Mouse (Mus musculus) hindbrain, embryonic 12.5 days (tissue): ENCODE measurements around the gene Ackr1. TPM values are rescaled to one million over a fixed set of nuclear protein-coding genes. Genes with fewer than 3 reads are reported as not detected.
"Not testable (repeated sequence)": the region's sequence is repeated elsewhere in the genome, so short reads cannot be mapped to it uniquely, and the experiment has no call there.

Experiments used
- ATAC-seq: fragments of 200-750 bp; cut with Nextera tagmentation; 2 replicates; pipeline ENCODE4 v1.8.0; 2017; ENCODE audit warnings: moderate TSS enrichment; ENCODE audit not compliant: low FRiP score
- H3K27ac ChIP-seq: fragments of 300-500 bp; sonication (generic); 2 replicates; pipeline ENCODE4 v1.5.1; 2016; ENCODE audit warnings: mild to moderate bottlenecking
- H3K27me3 ChIP-seq: fragments of 300-500 bp; sonication (generic); 2 replicates; pipeline ENCODE4 v1.6.1; 2016; ENCODE audit warnings: mild to moderate bottlenecking
- H3K36me3 ChIP-seq: fragments of 300-500 bp; sonication (generic); 2 replicates; pipeline ENCODE4 v1.6.1; 2016; ENCODE audit warnings: mild to moderate bottlenecking
- H3K4me1 ChIP-seq: fragments of 300-500 bp; sonication (generic); 2 replicates; pipeline ENCODE4 v1.6.1; 2016
- H3K4me2 ChIP-seq: fragments of 300-500 bp; sonication (generic); replicated peaks from 2 replicates; pipeline ENCODE4 v1.6.1; 2016; ENCODE audit warnings: mild to moderate bottlenecking
- H3K4me3 ChIP-seq: fragments of 300-500 bp; sonication (generic); 2 replicates; pipeline ENCODE4 v1.5.1; 2016; ENCODE audit warnings: mild to moderate bottlenecking
- H3K9ac ChIP-seq: fragments of 300-500 bp; sonication (generic); 2 replicates; pipeline ENCODE4 v1.6.1; 2016; ENCODE audit warnings: mild to moderate bottlenecking, moderate library complexity
- H3K9me3 ChIP-seq: fragments of 300-500 bp; sonication (generic); replicated peaks from 2 replicates; pipeline ENCODE4 v1.6.1; 2016; ENCODE audit warnings: mild to moderate bottlenecking
- WGBS: fragments of 180-500 bp; shearing (Covaris S2); methylation state at CpG from one replicate; pipeline ENCODE4 v1.1.7; 2016; 5-methylcytosine and 5-hydroxymethylcytosine counted together
- polyA plus RNA-seq: library from polyadenylated mRNA; unstranded; fragments of >200 nt; fragmentation: Nextera tagmentation; extraction: Ambion mirVana; gene quantifications from 2 replicates; pipeline ENCODE4 v1.2.1, GENCODE M21; 2016

Ackr1 gene
- polyA plus RNA-seq, 1 experiment from 2014 or later = 9.3 TPM

DNA sequence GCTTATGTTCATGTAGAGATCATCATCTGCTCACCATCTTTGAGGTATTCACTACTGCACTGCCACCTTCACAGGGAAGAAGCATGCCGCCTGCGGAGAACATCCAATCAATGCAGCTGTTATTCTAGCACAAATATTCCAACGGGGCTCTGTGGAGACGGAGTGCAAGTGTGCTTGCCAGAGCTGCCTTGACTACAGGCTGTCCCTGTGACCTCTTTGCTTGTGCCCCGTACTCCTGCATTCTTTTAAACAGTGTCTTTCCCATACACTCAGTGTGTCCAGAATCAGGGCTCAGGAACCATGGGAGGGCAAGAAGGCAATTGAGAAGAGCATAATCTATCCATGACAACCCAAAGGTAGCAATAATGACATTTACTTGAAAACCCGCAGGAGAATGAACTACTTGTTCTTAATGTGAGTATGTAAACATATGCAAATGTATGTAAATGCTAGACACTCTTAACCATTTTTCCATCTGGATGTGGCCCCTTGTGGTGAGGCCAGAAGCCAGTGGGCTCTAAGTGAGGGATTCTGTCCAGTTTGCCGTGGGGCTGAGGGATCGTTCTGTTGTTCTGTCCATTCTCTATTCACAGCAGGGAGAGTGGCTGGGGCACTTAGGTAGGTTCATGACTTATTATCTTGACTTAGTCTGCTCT is 11.8 kb downstream of the Ackr1 start:
- Histone ChIP-seq H3K9me3 (no peaks in the 10 kb centered on the region), H3K9ac (no peak overlapping the region), H3K4me1 (0 out of 2 replicates have a peak, but pooled peaks cover 6% of the 10 kb centered on the region), H3K4me3 (no peak overlapping the region), H3K27me3 (no peaks in the 10 kb centered on the region), H3K4me2 (no peak overlapping the region), H3K36me3 (no peaks in the 10 kb centered on the region), H3K27ac (no peak overlapping the region)
- ATAC-seq = peak; percentile 57
- 46% methylated on average over 8 of the region's 8 CpGs for WGBS

DNA sequence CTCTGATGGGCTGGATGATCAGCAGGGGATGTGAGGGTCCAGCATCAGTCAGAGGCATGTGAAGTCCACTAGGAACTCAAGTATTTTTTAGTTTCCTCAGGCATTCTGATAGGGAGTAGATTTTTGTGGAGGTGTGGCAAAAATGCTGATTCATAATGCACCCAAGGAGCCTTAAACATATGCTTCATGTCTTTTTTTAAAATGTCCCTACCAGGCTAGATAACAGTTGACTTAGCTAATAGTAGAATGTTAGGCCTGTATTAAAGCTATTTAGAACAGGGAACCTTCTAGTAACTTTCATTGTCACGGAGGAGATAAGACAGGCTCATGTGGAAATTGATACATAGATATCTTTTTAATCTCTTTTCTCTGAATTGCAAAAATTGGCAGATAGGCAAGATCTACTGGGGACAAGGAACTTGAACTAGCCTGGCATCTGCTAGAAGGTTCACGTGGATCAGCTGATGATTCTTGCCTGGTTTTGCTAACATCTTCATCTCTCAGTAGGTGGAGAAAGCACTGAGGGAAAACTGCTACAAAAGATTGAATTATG is 15.5 kb downstream of the Ackr1 start:
- no peak overlapping the region for H3K4me2 ChIP-seq
- H3K27me3 ChIP-seq = no peaks in the 10 kb centered on the region
- no peak overlapping the region for H3K9ac ChIP-seq
- 0 out of 2 replicates have a peak, but pooled peaks cover 6% of the 10 kb centered on the region for H3K4me1 ChIP-seq
- no peaks in the 10 kb centered on the region for H3K9me3 ChIP-seq
- H3K36me3 ChIP-seq = no peaks in the 10 kb centered on the region
- ATAC-seq = no peak
- 90% methylated on average over 2 of the region's 2 CpGs for whole genome bisulfite sequencing
- no peak overlapping the region for H3K4me3 ChIP-seq
- H3K27ac ChIP-seq = no peak overlapping the region

GRCm38 (mm10) chr1:173315725-173316124 is 17.8 kb downstream of the Ackr1 start:
- Histone ChIP-seq H3K4me2 (no peak overlapping the region), H3K36me3 (no peaks in the 10 kb centered on the region), H3K4me3 (no peak overlapping the region), H3K27ac (no peak overlapping the region), H3K9me3 (no peaks in the 10 kb centered on the region), H3K4me1 (no peaks in the 10 kb centered on the region), H3K9ac (no peak overlapping the region), H3K27me3 (no peaks in the 10 kb centered on the region)
- ATAC-seq = no peak
- 95% methylated on average over 3 of the region's 3 CpGs for WGBS

- H3K36me3 ChIP-seq, H3K4me1 ChIP-seq, H3K9me3 ChIP-seq, H3K9ac ChIP-seq, H3K4me3 ChIP-seq, ATAC-seq, H3K27ac ChIP-seq, H3K27me3 ChIP-seq, H3K4me2 ChIP-seq: not testable (repeated sequence)
- 91% methylated on average over 7 of the region's 7 CpGs for WGBS
These were observed 20.0 kb downstream of the Ackr1 start for GRCm38 (mm10) chr1:173313535-173314050.

DNA sequence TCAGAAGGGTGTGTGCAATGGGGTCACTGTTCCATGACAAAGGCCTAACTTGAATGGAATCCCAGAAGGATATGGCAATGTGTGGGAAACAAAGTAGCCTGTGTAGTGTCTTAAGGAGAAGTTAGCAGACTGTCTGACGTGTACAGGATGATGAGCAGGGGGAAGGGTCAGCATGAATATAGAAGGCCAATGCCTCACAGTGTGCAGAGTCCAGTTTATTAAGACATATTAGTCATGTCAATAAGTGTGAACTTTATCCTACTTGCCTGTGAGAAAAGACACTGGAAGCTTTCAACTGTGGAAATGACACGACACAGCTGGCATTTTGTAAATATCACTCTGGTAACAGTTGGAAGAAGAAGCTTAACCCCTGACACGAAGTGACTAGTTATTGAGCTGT is 30.8 kb downstream of the Ackr1 start:
- H3K27ac ChIP-seq, H3K4me3 ChIP-seq, H3K4me1 ChIP-seq, H3K9ac ChIP-seq, H3K9me3 ChIP-seq, H3K27me3 ChIP-seq, H3K4me2 ChIP-seq, ATAC-seq, H3K36me3 ChIP-seq: not testable (repeated sequence)
- WGBS = 63% methylated on average over 3 of the region's 3 CpGs

Other genes with a start within 250 kb of the Ackr1 start
- gene Olfr1408, start 196.4 kb downstream of the Ackr1 start, polyA plus RNA-seq = not detected in 2 replicates
- not detected in 2 replicates for gene Olfr1406, start 143.1 kb downstream of the Ackr1 start, polyA plus RNA-seq
- gene Olfr218, start 135.9 kb downstream of the Ackr1 start, polyA plus RNA-seq = not detected in 2 replicates
- not detected in 2 replicates for gene Olfr1404, start 121.4 kb downstream of the Ackr1 start, polyA plus RNA-seq
- gene Fcer1a, start 106.5 kb downstream of the Ackr1 start, polyA plus RNA-seq = not detected in 2 replicates
- not detected in 2 replicates for gene Olfr418, start 67.7 kb downstream of the Ackr1 start, polyA plus RNA-seq
- gene Mptx2, start 56.0 kb downstream of the Ackr1 start, polyA plus RNA-seq = not detected in 2 replicates
- gene Aim2, start 17.1 kb upstream of the Ackr1 start, polyA plus RNA-seq = 3.2 and 3.9 TPM in 2 replicates
- gene Cadm3, start 33.9 kb upstream of the Ackr1 start, polyA plus RNA-seq = 20.1 and 25.7 TPM in 2 replicates
- not detected in 2 replicates for gene Ifi206, start 157.3 kb upstream of the Ackr1 start, polyA plus RNA-seq
- not detected in 2 replicates for gene Ifi214, start 202.2 kb upstream of the Ackr1 start, polyA plus RNA-seq